Mouse (Mus musculus) NIH3T3 (cell line): ENCODE measurements at regions not wholly inside any gene's neighbourhood (a gene's known extent, or its start where the extent isn't known, plus 50 kb on each side); places are given as distances from the start of the nearest gene placed in this dataset.
A peak's percentile ranks its signal among the peaks of the same experiment; 100 is the strongest.

ENCODE experiments used
- DNase-seq: peaks from one replicate; pipeline ENCODE4 v3.0.0-alpha.2; 2012; ENCODE audit warnings: low read depth

- no peak for DNase-seq
Observed at GRCm38 (mm10) chr14:99366281-99366987, 67.9 kb downstream of the Klf5 start.

- no peak for DNase-seq
Observed at GRCm38 (mm10) chr14:99366996-99367555, 68.6 kb downstream of the Klf5 start.

GRCm38 (mm10) chr14:99369366-99369765, 70.9 kb downstream of the Klf5 start:
- no peak for DNase-seq

GRCm38 (mm10) chr14:99373682-99374081, 75.2 kb downstream of the Klf5 start:
- DNase-seq: peak; percentile 48

GRCm38 (mm10) chr14:99375040-99375610, 76.6 kb downstream of the Klf5 start:
- no peak for DNase-seq

- DNase-seq: no peak
Observed at GRCm38 (mm10) chr14:99376652-99377502, 78.4 kb downstream of the Klf5 start.

- DNase-seq: no peak
Observed at GRCm38 (mm10) chr14:99381262-99382017, 82.9 kb downstream of the Klf5 start.

GRCm38 (mm10) chr14:99382051-99382450, 83.6 kb downstream of the Klf5 start:
- no peak for DNase-seq

GRCm38 (mm10) chr14:99383170-99383569, 84.7 kb downstream of the Klf5 start:
- DNase-seq: peak; percentile 25

GRCm38 (mm10) chr14:99387581-99387980, 89.1 kb downstream of the Klf5 start:
- no peak for DNase-seq

- DNase-seq: no peak
Observed at GRCm38 (mm10) chr14:99389306-99389705, 90.8 kb downstream of the Klf5 start.

- no peak for DNase-seq
Observed at GRCm38 (mm10) chr14:99391700-99392099, 93.2 kb downstream of the Klf5 start.

- DNase-seq: no peak
Observed at GRCm38 (mm10) chr14:99392813-99393212, 94.3 kb downstream of the Klf5 start.

- DNase-seq: no peak
Observed at GRCm38 (mm10) chr14:99393611-99394010, 95.1 kb downstream of the Klf5 start.

GRCm38 (mm10) chr14:99403155-99403726, 104.8 kb downstream of the Klf5 start:
- DNase-seq: peak; percentile 30

- no peak for DNase-seq
Observed at GRCm38 (mm10) chr14:99405228-99405627, 106.7 kb downstream of the Klf5 start.

- DNase-seq: no peak
Observed at GRCm38 (mm10) chr14:99411835-99412234, 113.3 kb downstream of the Klf5 start.

GRCm38 (mm10) chr14:99416169-99416568, 117.7 kb downstream of the Klf5 start:
- DNase-seq: no peak

GRCm38 (mm10) chr14:99418970-99419369, 120.5 kb downstream of the Klf5 start:
- no peak for DNase-seq

GRCm38 (mm10) chr14:99423334-99423733, 124.8 kb downstream of the Klf5 start:
- no peak for DNase-seq

- DNase-seq: no peak
Observed at GRCm38 (mm10) chr14:99427049-99427448, 128.6 kb downstream of the Klf5 start.
